ENCODE assay signal across 10 mouse cellular contexts in the genomic region with DNA sequence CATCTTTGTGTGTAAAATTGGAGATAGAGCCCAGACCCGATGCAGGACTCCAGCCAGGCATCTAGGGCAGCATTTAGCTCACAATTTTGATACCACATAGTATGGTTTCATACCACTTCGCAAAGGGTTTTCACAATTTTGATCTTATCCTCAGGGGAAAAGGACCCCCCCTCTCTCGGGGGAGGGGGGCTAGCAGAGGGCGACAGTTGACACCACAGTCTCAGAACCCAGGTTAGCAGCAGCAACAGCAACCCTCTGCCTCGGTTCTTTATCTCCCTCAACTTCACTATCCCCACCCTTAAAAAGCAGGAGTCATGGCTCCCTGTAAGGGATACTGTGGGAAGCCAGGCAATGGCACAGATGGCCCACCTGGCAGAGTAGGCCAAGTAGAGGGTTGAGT. TPM values are rescaled to one million over a fixed set of nuclear protein-coding genes. Genes with fewer than 3 reads are reported as not detected.
DNase-seq lines count a peak whose midpoint lies in the region; ATAC-seq lines count a peak whose summit lies in the region.
"Had no signal": no experiment of that assay in that cellular context is flagged by ENCODE, and none has a peak within 500 bp of the region (broad histone marks: within the 10 kb centered on the region; RNA-seq: fewer than 3 reads in every experiment).

No protein-coding gene starts in this region.

- ATAC-seq in liver, embryonic 11.5 days (replicated peaks; ENCODE audit: low FRiP score): no peak
- 0 out of 2 replicates have a peak, but pooled peaks have one; percentile 17 for ATAC-seq in embryonic facial prominence, embryonic 15.5 days (ENCODE audit: insufficient number of reproducible peaks, low FRiP score, low TSS enrichment, low read depth)
- no peak for ATAC-seq in liver, embryonic 15.5 days (ENCODE audit: insufficient read depth)

- H3K4me2 ChIP-seq in liver, embryonic 11.5 days: peak overlapping the region; percentile 43; the same call in 1 of the 2 replicates
- H3K4me2 ChIP-seq in embryonic facial prominence, embryonic 15.5 days (replicated peaks): no peak overlapping the region; the same call in 1 of the 2 replicates
- H3K4me2 ChIP-seq in liver, embryonic 15.5 days: peak overlapping the region; percentile 38

- 74% methylated on average over 5 of the region's 5 CpGs for WGBS in heart, embryonic 10.5 days
- 70% methylated on average over 5 of the region's 5 CpGs for WGBS in liver, embryonic 11.5 days
- WGBS in embryonic facial prominence, embryonic 15.5 days: 65% methylated on average over 5 of the region's 5 CpGs
- WGBS in liver, embryonic 15.5 days (ENCODE audit: insufficient replicate concordance): 57% methylated on average over 5 of the region's 5 CpGs

- no peaks in the 10 kb centered on the region for H3K9me3 ChIP-seq in heart, embryonic 10.5 days
- H3K9me3 ChIP-seq in liver, embryonic 11.5 days (ENCODE audit: control insufficient read depth, low read length): no peaks in the 10 kb centered on the region
- no peaks in the 10 kb centered on the region for H3K9me3 ChIP-seq in embryonic facial prominence, embryonic 15.5 days (replicated peaks)
- H3K9me3 ChIP-seq in liver, embryonic 15.5 days (replicated peaks): no peaks in the 10 kb centered on the region

- no peak overlapping the region for H3K9ac ChIP-seq in liver, embryonic 11.5 days (ENCODE audit: low read depth, low read length)
- H3K9ac ChIP-seq in embryonic facial prominence, embryonic 15.5 days: no peak overlapping the region
- 0 out of 2 replicates have a peak overlapping the region, but pooled peaks have one; percentile 0 for H3K9ac ChIP-seq in liver, embryonic 15.5 days

- H3K4me3 ChIP-seq in heart, embryonic 10.5 days: no peak overlapping the region
- no peak overlapping the region; the same call in 1 of the 2 replicates for H3K4me3 ChIP-seq in liver, embryonic 11.5 days (ENCODE audit: low read depth, low read length)
- H3K4me3 ChIP-seq in embryonic facial prominence, embryonic 15.5 days (replicated peaks): no peak overlapping the region
- peak overlapping the region; percentile 6; the same call in 1 of the 2 replicates for H3K4me3 ChIP-seq in liver, embryonic 15.5 days (replicated peaks)

- no peaks in the 10 kb centered on the region for H3K27me3 ChIP-seq in heart, embryonic 10.5 days (ENCODE audit: insufficient read depth, poor library complexity, severe bottlenecking)
- H3K27me3 ChIP-seq in liver, embryonic 11.5 days (replicated peaks; ENCODE audit: control insufficient read depth, insufficient read depth, low read length): no peaks in the 10 kb centered on the region
- no peaks in the 10 kb centered on the region for H3K27me3 ChIP-seq in embryonic facial prominence, embryonic 15.5 days
- no peaks in the 10 kb centered on the region for H3K27me3 ChIP-seq in liver, embryonic 15.5 days

- peaks cover 40% of the 10 kb centered on the region for H3K4me1 ChIP-seq in heart, embryonic 10.5 days
- peaks cover 31% of the 10 kb centered on the region for H3K4me1 ChIP-seq in liver, embryonic 11.5 days (replicated peaks; ENCODE audit: control insufficient read depth, insufficient read depth, low read length)
- H3K4me1 ChIP-seq in embryonic facial prominence, embryonic 15.5 days: peaks cover 22% of the 10 kb centered on the region
- peaks cover 73% of the 10 kb centered on the region for H3K4me1 ChIP-seq in liver, embryonic 15.5 days (replicated peaks)

- peaks cover 97% of the 10 kb centered on the region for H3K36me3 ChIP-seq in heart, embryonic 10.5 days
- peaks cover 46% of the 10 kb centered on the region for H3K36me3 ChIP-seq in liver, embryonic 11.5 days (ENCODE audit: control insufficient read depth, insufficient read depth, low read length)
- peaks cover 53% of the 10 kb centered on the region for H3K36me3 ChIP-seq in embryonic facial prominence, embryonic 15.5 days
- peaks cover 99% of the 10 kb centered on the region for H3K36me3 ChIP-seq in liver, embryonic 15.5 days (replicated peaks)

- H3K27ac ChIP-seq in heart, embryonic 10.5 days: 0 out of 2 replicates have a peak overlapping the region, but pooled peaks have one; percentile 31
- H3K27ac ChIP-seq in liver, embryonic 11.5 days (ENCODE audit: low read depth, low read length): peak overlapping the region; percentile 21
- peak overlapping the region; percentile 63 for H3K27ac ChIP-seq in embryonic facial prominence, embryonic 15.5 days (replicated peaks)
- peak overlapping the region; percentile 31 for H3K27ac ChIP-seq in liver, embryonic 15.5 days (replicated peaks)

- no peak for DNase-seq in heart, embryonic 10.5 days (ENCODE audit: low spot score)
- no peak for DNase-seq in heart, adult 9 months (ENCODE audit: low spot score in 2 of 2)
- no peak for DNase-seq in liver, embryonic 11.5 days (ENCODE audit: low spot score)
- DNase-seq in liver: no peak
- DNase-seq in urinary bladder, adult 2 months (ENCODE audit: low spot score): no peak
- DNase-seq in retina, postnatal 1 day: no peak
- DNase-seq: cerebellum, adult 11 months; right cerebral cortex, postnatal 4 days had no signal

RNA-seq across cellular contexts. Expression of gene Kcnk7, which starts 9.1 kb away (rescaled TPM):
- 0.15 TPM in 1 of 2 replicates, not detected in the other for polyA plus RNA-seq in heart, embryonic 10.5 days (2016; fragmentation: Nextera tagmentation; extraction: Ambion mirVana)
- polyA plus RNA-seq in liver, embryonic 11.5 days (2014; fragmentation: Nextera tagmentation; extraction: Ambion mirVana): 0.14 TPM in 1 of 2 replicates, not detected in the other
- 3.8 TPM in 2 replicates for polyA plus RNA-seq in embryonic facial prominence, embryonic 15.5 days (2015; fragmentation: Nextera tagmentation; extraction: Ambion mirVana)
- polyA plus RNA-seq in liver, embryonic 15.5 days (2015; fragmentation: Nextera tagmentation; extraction: Ambion mirVana): 0.15 and 0.28 TPM in 2 replicates
- 0.13 and 0.25 TPM in 2 replicates for polyA plus RNA-seq in urinary bladder, adult 2 months (2012; rRNA removed)

RNA-seq across cellular contexts. Expression of gene Ehbp1l1, which starts 12.9 kb away (rescaled TPM):
- polyA plus RNA-seq in heart, embryonic 10.5 days (2016; fragmentation: Nextera tagmentation; extraction: Ambion mirVana): 69.0 and 130 TPM in 2 replicates
- 64.9 and 67.1 TPM in 2 replicates for polyA plus RNA-seq in liver, embryonic 11.5 days (2014; fragmentation: Nextera tagmentation; extraction: Ambion mirVana)
- 32.4 and 35.9 TPM in 2 replicates for polyA plus RNA-seq in embryonic facial prominence, embryonic 15.5 days (2015; fragmentation: Nextera tagmentation; extraction: Ambion mirVana)
- polyA plus RNA-seq in liver, embryonic 15.5 days (2015; fragmentation: Nextera tagmentation; extraction: Ambion mirVana): 110 and 121 TPM in 2 replicates
- polyA plus RNA-seq in urinary bladder, adult 2 months (2012; rRNA removed): 97.4 and 116 TPM in 2 replicates

RNA-seq across cellular contexts. Expression of gene Fam89b, which starts 16.2 kb away (rescaled TPM):
- polyA plus RNA-seq in heart, embryonic 10.5 days (2016; fragmentation: Nextera tagmentation; extraction: Ambion mirVana): 75.9 and 88.9 TPM in 2 replicates
- polyA plus RNA-seq in liver, embryonic 11.5 days (2014; fragmentation: Nextera tagmentation; extraction: Ambion mirVana): 47.5 and 49.8 TPM in 2 replicates
- polyA plus RNA-seq in embryonic facial prominence, embryonic 15.5 days (2015; fragmentation: Nextera tagmentation; extraction: Ambion mirVana): 110 and 111 TPM in 2 replicates
- polyA plus RNA-seq in liver, embryonic 15.5 days (2015; fragmentation: Nextera tagmentation; extraction: Ambion mirVana): 39.3 and 39.8 TPM in 2 replicates
- polyA plus RNA-seq in urinary bladder, adult 2 months (2012; rRNA removed): 66.3 and 79.4 TPM in 2 replicates

RNA-seq across cellular contexts. Expression of gene Pcnx3, which starts 24.5 kb away (rescaled TPM):
- polyA plus RNA-seq in heart, embryonic 10.5 days (2016; fragmentation: Nextera tagmentation; extraction: Ambion mirVana): 20.1 and 26.3 TPM in 2 replicates
- 22.5 and 25.0 TPM in 2 replicates for polyA plus RNA-seq in liver, embryonic 11.5 days (2014; fragmentation: Nextera tagmentation; extraction: Ambion mirVana)
- polyA plus RNA-seq in embryonic facial prominence, embryonic 15.5 days (2015; fragmentation: Nextera tagmentation; extraction: Ambion mirVana): 24.6 and 26.6 TPM in 2 replicates
- 9.2 and 12.1 TPM in 2 replicates for polyA plus RNA-seq in liver, embryonic 15.5 days (2015; fragmentation: Nextera tagmentation; extraction: Ambion mirVana)
- 40.5 and 53.5 TPM in 2 replicates for polyA plus RNA-seq in urinary bladder, adult 2 months (2012; rRNA removed)

RNA-seq across cellular contexts. Expression of gene Map3k11, which starts 24.7 kb away (rescaled TPM):
- polyA plus RNA-seq in heart, embryonic 10.5 days (2016; fragmentation: Nextera tagmentation; extraction: Ambion mirVana): 33.6 and 36.0 TPM in 2 replicates
- 27.4 and 28.1 TPM in 2 replicates for polyA plus RNA-seq in liver, embryonic 11.5 days (2014; fragmentation: Nextera tagmentation; extraction: Ambion mirVana)
- 27.1 and 30.0 TPM in 2 replicates for polyA plus RNA-seq in embryonic facial prominence, embryonic 15.5 days (2015; fragmentation: Nextera tagmentation; extraction: Ambion mirVana)
- 16.8 and 18.4 TPM in 2 replicates for polyA plus RNA-seq in liver, embryonic 15.5 days (2015; fragmentation: Nextera tagmentation; extraction: Ambion mirVana)
- polyA plus RNA-seq in urinary bladder, adult 2 months (2012; rRNA removed): 19.9 and 22.0 TPM in 2 replicates
